Mouse (Mus musculus) liver, adult 2 months (tissue): ENCODE results near the gene Fmo5. TPM values are rescaled to one million over a fixed set of nuclear protein-coding genes. Genes with fewer than 3 reads are reported as not detected.

Experiments
- DNase-seq: peaks from one replicate; pipeline ENCODE4 v3.0.0-alpha.2; 2011; ENCODE audit warnings: low read depth, low spot score; ENCODE audit errors: extremely low read depth
- H3K27ac ChIP-seq: fragments of 200-500 bp; replicated peaks from 2 replicates; pipeline ENCODE4 v1.5.1; 2012; ENCODE audit warnings: low read depth, mild to moderate bottlenecking, control low read depth, inconsistent platforms, low read length; ENCODE audit not compliant: insufficient read depth
- H3K27me3 ChIP-seq: fragments of 200-500 bp; 2 replicates; pipeline ENCODE4 v1.6.1; 2012; ENCODE audit warnings: mild to moderate bottlenecking, moderate library complexity, low read length, inconsistent platforms; ENCODE audit not compliant: control insufficient read depth, insufficient read depth
- H3K36me3 ChIP-seq: fragments of 200-500 bp; 2 replicates; pipeline ENCODE4 v1.6.1; 2012; ENCODE audit warnings: low read length, inconsistent platforms; ENCODE audit not compliant: control insufficient read depth, insufficient read depth
- H3K4me1 ChIP-seq: fragments of 200-500 bp; 2 replicates; pipeline ENCODE4 v1.6.1; 2011; ENCODE audit warnings: low read length; ENCODE audit not compliant: control insufficient read depth, insufficient read depth
- H3K4me3 ChIP-seq: fragments of 200-500 bp; 2 replicates; pipeline ENCODE4 v1.5.1; 2011; ENCODE audit warnings: low read depth, mild to moderate bottlenecking, control low read depth, low read length, moderate library complexity; ENCODE audit not compliant: insufficient read depth
- H3K79me2 ChIP-seq: fragments of 200-500 bp; 2 replicates; pipeline ENCODE4 v1.6.1; 2012; ENCODE audit warnings: inconsistent platforms, mild to moderate bottlenecking, low read length, moderate library complexity; ENCODE audit not compliant: control insufficient read depth, insufficient read depth
- H3K9ac ChIP-seq: fragments of 200-500 bp; 2 replicates; pipeline ENCODE4 v1.6.1; 2012; ENCODE audit warnings: low read depth, mild to moderate bottlenecking, control low read depth, inconsistent platforms, low read length
- CTCF ChIP-seq: fragments of 200-500 bp; IDR thresholded peaks from 2 replicates; pipeline ENCODE4 v1.5.1; 2011; ENCODE audit warnings: low read depth, low read length, control low read depth
- POLR2A ChIP-seq: fragments of 200-500 bp; IDR thresholded peaks from 2 replicates; pipeline ENCODE4 v1.6.1; 2011; ENCODE audit warnings: low read length, control low read depth; ENCODE audit not compliant: insufficient read depth; ENCODE audit errors: extremely low read depth
- WGBS: fragments of 180-500 bp; shearing (Covaris S2); methylation state at CpG from one replicate; pipeline ENCODE4 v1.1.7; 2018; 5-methylcytosine and 5-hydroxymethylcytosine counted together
- polyA plus RNA-seq: library from polyadenylated mRNA; depleted of rRNA; stranded (reverse); fragments of >200 nt; gene quantifications from 2 replicates; pipeline ENCODE4 v1.2.3, GENCODE M21; 2012
- total RNA-seq: library from RNA; depleted of rRNA; stranded (reverse); fragments of >200 nt; gene quantifications from 2 replicates; pipeline ENCODE4 v1.2.3, GENCODE M21; 2014

The Fmo5 gene
- total and polyA plus RNA-seq, 2 experiments: 145 to 352 TPM

DNA sequence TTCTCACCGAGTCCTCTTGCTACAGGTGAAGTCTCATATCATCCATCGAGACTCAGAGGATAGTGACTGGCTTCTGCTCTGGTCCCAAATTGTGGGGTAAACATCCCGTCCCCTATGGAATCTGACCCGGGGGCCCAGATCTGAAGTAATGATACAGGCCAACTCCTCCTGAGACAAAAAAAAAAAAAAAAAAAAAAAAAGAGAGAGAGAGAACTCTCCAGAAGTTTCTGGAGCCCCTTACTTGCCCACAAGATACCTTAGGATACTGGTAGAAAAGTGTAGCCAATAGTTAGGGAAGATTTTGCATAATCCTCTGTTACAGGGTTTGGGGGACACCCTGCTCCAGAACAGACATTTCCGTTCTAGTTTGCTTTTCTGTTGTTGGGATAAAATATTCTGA, 54.0 kb downstream of the Fmo5 start:
- Histone ChIP-seq H3K79me2 (no peaks in the 10 kb centered on the region), H3K27me3 (no peaks in the 10 kb centered on the region), H3K4me1 (peaks cover 3% of the 10 kb centered on the region), H3K36me3 (no peaks in the 10 kb centered on the region), H3K4me3 (no peak overlapping the region), H3K27ac (no peak overlapping the region), H3K9ac (peak overlapping the region; percentile 41)
- no peak for TF ChIP-seq CTCF
- TF ChIP-seq POLR2A: no peak
- WGBS: 45% methylated on average over 5 of the region's 5 CpGs
- DNase-seq: no peak

DNA sequence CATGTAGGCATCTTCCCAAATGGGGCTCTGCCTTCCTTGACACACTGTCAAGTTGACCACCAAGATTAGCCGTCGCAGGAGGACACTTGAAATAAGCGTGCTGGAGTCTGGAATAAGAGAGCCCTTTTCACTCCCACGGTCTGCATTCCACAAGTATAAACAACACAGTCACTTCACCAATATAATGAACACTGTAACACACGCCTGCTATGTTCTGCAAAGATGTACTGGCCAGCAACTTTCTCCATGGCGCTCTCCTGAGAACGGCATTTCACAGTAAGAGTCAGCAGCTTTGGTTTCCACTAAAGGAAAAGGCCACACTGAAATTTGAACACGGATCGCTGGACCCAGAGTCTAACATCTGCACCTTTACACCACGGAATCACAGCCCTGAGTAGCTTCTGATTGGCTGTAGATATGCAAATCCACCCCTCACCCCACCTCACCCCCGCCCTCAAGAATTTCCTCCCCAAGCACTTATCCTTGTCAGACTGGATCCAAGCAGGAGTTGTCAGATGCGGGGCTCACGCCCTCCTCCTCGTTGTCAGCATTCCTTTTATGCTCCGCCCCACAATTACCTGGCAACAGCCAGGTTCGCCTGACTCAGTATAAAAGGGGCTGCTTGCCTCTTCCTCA, 55.1 kb downstream of the Fmo5 start:
- no peak for TF ChIP-seq POLR2A
- DNase-seq: peak; percentile 16
- WGBS: 44% methylated on average over 16 of the region's 16 CpGs
- Histone ChIP-seq H3K36me3 (no peaks in the 10 kb centered on the region), H3K79me2 (no peaks in the 10 kb centered on the region), H3K4me3 (no peak overlapping the region), H3K27ac (no peak overlapping the region), H3K4me1 (peaks cover 3% of the 10 kb centered on the region), H3K27me3 (no peaks in the 10 kb centered on the region), H3K9ac (no peak overlapping the region)

DNA sequence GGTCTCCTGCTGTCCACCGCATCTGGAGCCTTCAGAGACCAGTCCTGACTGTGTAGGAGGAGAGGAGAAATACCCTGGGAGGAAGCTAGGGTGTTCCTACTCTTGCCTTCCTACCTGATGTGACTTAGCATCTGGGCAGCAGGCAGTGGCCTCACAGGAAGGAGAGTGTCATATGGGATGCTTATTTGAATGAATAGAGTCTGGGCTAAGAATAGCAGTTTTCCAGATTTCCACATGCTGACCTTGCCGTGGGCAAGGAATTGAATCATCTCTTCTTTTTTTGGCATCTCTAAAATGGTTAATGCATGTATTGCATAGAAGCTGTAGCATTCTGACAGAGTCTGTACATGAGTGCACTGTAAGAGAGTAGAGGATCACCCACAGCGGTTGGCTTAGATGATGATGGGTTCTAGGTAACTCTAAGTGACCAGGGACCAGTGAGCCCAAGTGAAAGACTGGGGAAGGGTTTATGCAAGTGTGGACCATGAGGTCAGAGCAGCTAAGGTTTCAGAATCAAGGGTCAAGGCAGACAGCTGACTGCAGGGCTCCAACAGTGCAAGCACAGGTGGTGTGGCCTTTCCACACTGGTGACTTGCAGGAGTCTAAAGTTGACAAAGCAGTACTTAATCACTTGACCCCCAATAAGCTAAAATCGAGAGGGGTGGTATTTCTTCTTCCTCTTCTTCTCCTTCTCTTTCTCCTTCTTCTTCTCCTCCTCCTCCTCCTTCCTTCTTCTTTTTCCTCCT, 57.9 kb downstream of the Fmo5 start:
- H3K27me3 ChIP-seq: no peaks in the 10 kb centered on the region
- H3K9ac ChIP-seq: no peak overlapping the region
- H3K4me1 ChIP-seq: peaks cover 1% of the 10 kb centered on the region
- no peak for TF ChIP-seq CTCF
- no peak for TF ChIP-seq POLR2A
- no peak overlapping the region for H3K27ac ChIP-seq
- peak; percentile 15 for DNase-seq
- no peaks in the 10 kb centered on the region for H3K79me2 ChIP-seq
- WGBS: 81% methylated on average over 4 of the region's 4 CpGs
- H3K36me3 ChIP-seq: peaks cover 5% of the 10 kb centered on the region
- H3K4me3 ChIP-seq: no peak overlapping the region

DNA sequence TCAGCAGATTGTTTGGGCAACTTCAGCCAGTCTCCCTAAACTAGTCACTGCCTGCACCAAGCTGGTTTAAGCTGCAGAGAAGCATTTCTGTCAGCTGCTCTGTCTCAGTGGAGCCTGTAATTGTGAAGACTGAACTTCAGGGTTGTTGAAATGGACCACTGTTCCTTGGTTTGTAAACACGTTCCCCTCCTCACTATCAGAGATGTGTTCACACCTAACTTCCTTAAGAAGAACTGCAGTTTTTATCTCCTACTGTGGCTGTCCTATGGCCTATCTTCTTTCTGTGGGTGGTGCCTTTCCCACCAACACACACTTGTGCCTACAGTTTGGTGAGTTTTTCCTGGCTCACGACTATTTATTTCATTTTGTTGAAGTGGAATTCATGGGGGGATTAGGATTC, 60.7 kb downstream of the Fmo5 start:
- Histone ChIP-seq H3K4me3 (no peak overlapping the region), H3K27ac (no peak overlapping the region), H3K79me2 (no peaks in the 10 kb centered on the region), H3K27me3 (no peaks in the 10 kb centered on the region), H3K9ac (no peak overlapping the region), H3K4me1 (no peaks in the 10 kb centered on the region), H3K36me3 (peaks cover 21% of the 10 kb centered on the region)
- DNase-seq: no peak
- TF ChIP-seq POLR2A: no peak
- no peak for TF ChIP-seq CTCF
- WGBS: 70% methylated on average over 2 of the region's 2 CpGs

DNA sequence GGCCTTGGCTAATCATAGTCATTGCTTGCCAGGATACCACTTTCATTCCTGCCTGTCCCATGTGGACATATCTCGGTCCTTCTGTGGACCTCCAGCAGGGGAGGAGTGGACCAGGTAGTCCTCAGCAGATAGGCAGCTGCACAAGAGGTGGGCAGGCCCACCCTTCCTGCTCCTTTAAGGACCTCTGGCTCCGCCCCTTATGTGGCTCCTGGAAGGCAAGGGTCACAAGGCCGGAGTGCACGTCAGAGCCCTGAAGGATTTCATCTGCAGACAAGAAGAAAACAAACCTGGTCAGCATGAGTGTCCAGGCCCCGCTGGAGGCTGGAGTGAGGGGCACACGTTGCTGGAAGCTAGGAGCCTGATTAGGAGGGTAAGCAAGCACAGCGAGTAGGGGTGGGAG, 62.0 kb downstream of the Fmo5 start:
- H3K27me3 ChIP-seq: no peaks in the 10 kb centered on the region
- H3K4me3 ChIP-seq: no peak overlapping the region
- peaks cover 26% of the 10 kb centered on the region for H3K36me3 ChIP-seq
- no peak for DNase-seq
- 79% methylated on average over 7 of the region's 7 CpGs for WGBS
- no peak overlapping the region for H3K27ac ChIP-seq
- H3K79me2 ChIP-seq: no peaks in the 10 kb centered on the region
- TF ChIP-seq POLR2A: no peak
- no peak for TF ChIP-seq CTCF
- no peaks in the 10 kb centered on the region for H3K4me1 ChIP-seq
- no peak overlapping the region for H3K9ac ChIP-seq

DNA sequence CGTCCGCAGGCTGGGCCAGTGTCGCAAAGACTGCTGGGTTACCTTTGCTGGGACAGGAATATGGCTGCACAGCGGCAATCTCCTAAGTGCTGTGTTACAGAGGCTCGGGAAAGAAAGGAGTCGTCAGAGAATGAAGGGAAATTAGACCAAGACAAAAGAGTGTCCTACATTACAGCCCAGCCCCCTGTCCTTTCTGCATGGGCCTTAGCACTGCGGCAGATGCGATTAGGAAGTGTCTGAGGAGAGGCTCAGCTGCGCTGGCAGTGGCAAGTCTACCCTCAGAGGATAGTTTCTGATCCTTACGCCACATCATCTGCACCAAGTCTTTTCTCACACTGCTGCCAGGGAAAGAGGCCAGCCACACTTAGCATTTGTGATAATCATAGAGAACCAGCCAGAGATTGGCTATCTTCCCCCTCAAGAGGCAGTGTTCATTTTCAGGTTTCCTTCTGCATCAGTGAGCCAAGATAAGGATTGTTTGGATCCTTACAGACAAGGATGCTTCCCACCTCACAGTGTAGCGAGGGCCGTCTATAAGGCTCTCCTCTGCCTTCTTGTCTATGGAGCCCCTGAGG, 62.9 kb downstream of the Fmo5 start:
- Histone ChIP-seq H3K4me3 (no peak overlapping the region), H3K27ac (no peak overlapping the region), H3K27me3 (no peaks in the 10 kb centered on the region), H3K9ac (no peak overlapping the region), H3K36me3 (peaks cover 29% of the 10 kb centered on the region), H3K79me2 (no peaks in the 10 kb centered on the region), H3K4me1 (no peaks in the 10 kb centered on the region)
- WGBS: 88% methylated on average over 12 of the region's 12 CpGs
- DNase-seq: no peak
- TF ChIP-seq POLR2A (no peak), CTCF (no peak)
